Mouse (Mus musculus) forebrain, embryonic 11.5 days (tissue): ENCODE measurements at regions not wholly inside any gene's neighbourhood (a gene's known extent, or its start where the extent isn't known, plus 50 kb on each side); places are given as distances from the start of the nearest gene placed in this dataset.

ENCODE experiments used
- ATAC-seq: fragments of 200-750 bp; cut with Nextera tagmentation; replicated peaks from 2 replicates; pipeline ENCODE4 v1.8.0; 2017; ENCODE audit warnings: moderate TSS enrichment; ENCODE audit not compliant: low FRiP score
- DNase-seq: peaks from one replicate; pipeline ENCODE4 v3.0.0-alpha.2; 2017; ENCODE audit warnings: low spot score
- H3K27ac ChIP-seq: fragments of 300-500 bp; sonication (generic); 2 replicates; pipeline ENCODE4 v1.5.1; 2014; ENCODE audit warnings: low read depth, low read length
- H3K27me3 ChIP-seq: fragments of 300-500 bp; sonication (generic); 2 replicates; pipeline ENCODE4 v1.6.1; 2014; ENCODE audit warnings: mild to moderate bottlenecking, low read length, mixed read lengths; ENCODE audit not compliant: control insufficient read depth, insufficient read depth
- H3K36me3 ChIP-seq: fragments of 300-500 bp; sonication (generic); 2 replicates; pipeline ENCODE4 v1.6.1; 2014; ENCODE audit warnings: mild to moderate bottlenecking, low read length, moderate library complexity, mixed read lengths; ENCODE audit not compliant: control insufficient read depth, insufficient read depth
- H3K4me1 ChIP-seq: fragments of 300-500 bp; sonication (generic); replicated peaks from 2 replicates; pipeline ENCODE4 v1.6.1; 2014; ENCODE audit warnings: low read length, mixed read lengths; ENCODE audit not compliant: control insufficient read depth, insufficient read depth
- H3K4me2 ChIP-seq: fragments of 300-500 bp; sonication (generic); 2 replicates; pipeline ENCODE4 v1.6.1; 2014; ENCODE audit warnings: low read depth, mild to moderate bottlenecking, low read length, moderate library complexity, mixed read lengths; ENCODE audit not compliant: severe bottlenecking
- H3K4me3 ChIP-seq: fragments of 300-500 bp; sonication (generic); 2 replicates; pipeline ENCODE4 v1.5.1; 2014; ENCODE audit warnings: low read depth, low read length
- H3K9ac ChIP-seq: fragments of 300-500 bp; sonication (generic); 2 replicates; pipeline ENCODE4 v1.6.1; 2014; ENCODE audit warnings: low read length
- H3K9me3 ChIP-seq: fragments of 300-500 bp; sonication (generic); 2 replicates; pipeline ENCODE4 v1.6.1; 2016; ENCODE audit warnings: low read length, mixed read lengths; ENCODE audit not compliant: control insufficient read depth
- WGBS: fragments of 180-500 bp; shearing (Covaris S2); extraction: QIAGEN DNeasy Blood & Tissue Kit; methylation state at CpG from one replicate; pipeline ENCODE4 v1.1.7; 2014; 5-methylcytosine and 5-hydroxymethylcytosine counted together

DNA sequence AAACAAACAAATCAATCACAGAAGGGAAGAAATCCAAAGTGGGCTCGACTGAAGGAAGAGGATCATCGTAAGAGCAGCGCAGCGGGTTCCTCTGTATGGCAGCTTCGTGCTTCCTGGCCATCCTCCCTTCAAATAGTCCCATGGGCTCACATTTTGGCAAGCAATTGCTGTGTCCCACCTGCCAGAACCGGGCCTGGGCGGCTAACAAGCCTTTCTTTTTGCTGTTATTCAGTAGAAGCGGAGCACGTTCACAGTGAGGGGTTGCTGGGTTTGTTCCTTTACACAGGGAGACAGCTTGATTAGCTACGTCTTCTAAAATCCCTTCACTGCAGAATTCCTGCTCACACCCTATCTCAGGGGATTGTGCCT lies 258.6 kb upstream of the Prok2 start:
- WGBS = 11% methylated on average over 10 of the region's 10 CpGs
- ATAC-seq = no peak
- no peak overlapping the region for H3K4me2 ChIP-seq
- H3K27me3 ChIP-seq = peaks cover 6% of the 10 kb centered on the region; the same call in 1 of the 2 replicates
- no peak overlapping the region for H3K9ac ChIP-seq
- no peak overlapping the region for H3K27ac ChIP-seq
- peaks cover 3% of the 10 kb centered on the region; the same call in 1 of the 2 replicates for H3K4me1 ChIP-seq
- no peak for DNase-seq
- no peaks in the 10 kb centered on the region for H3K36me3 ChIP-seq
- H3K4me3 ChIP-seq = no peak overlapping the region
- no peaks in the 10 kb centered on the region for H3K9me3 ChIP-seq

DNA sequence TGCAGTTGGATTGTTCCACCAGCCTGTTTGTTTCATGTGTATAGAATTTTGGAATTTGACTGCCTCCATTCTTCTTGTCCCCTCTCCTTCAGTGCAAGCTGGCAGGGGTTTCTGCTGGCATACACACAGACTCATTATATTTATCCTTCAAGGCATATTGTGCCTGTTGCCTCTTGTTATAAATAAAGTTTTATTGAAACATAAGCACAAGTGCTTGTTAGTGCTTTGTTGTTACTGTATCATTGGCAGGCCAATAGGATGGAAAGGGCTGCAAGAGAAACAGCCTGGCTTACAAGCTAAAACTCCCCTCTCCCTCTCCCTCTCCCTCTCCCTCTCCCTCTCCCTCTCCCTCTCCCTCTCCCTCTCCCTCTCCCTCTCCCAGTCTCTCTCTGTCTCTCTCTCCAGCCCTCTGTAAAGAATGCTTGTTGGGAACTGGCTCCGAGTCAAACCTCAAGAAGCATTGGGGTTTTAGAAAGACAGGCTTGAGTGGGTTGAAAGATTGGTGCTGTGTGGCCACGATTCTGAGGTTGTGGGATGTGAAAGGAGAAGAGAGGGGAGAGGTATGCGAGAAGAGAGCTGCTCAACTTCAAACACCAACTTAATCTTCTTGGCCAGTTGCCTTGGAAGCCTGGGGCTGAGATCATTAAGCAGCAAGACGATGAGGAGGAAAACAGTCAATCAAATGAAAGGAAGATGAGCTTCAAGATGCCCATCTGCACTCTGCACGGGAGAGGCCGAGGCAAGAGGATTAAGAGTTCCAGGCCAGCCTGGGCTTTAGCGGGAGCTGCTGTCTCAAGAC lies 258.1 kb upstream of the Prok2 start:
- ATAC-seq (no peak), DNase-seq (no peak)
- no peaks in the 10 kb centered on the region for H3K9me3 ChIP-seq
- H3K9ac ChIP-seq = no peak overlapping the region
- H3K27ac ChIP-seq = no peak overlapping the region
- peaks cover 6% of the 10 kb centered on the region for H3K4me1 ChIP-seq
- no peak overlapping the region for H3K4me3 ChIP-seq
- peaks cover 6% of the 10 kb centered on the region; the same call in 1 of the 2 replicates for H3K27me3 ChIP-seq
- no peaks in the 10 kb centered on the region for H3K36me3 ChIP-seq
- H3K4me2 ChIP-seq = no peak overlapping the region
- WGBS = 3% methylated on average over 7 of the region's 7 CpGs

DNA sequence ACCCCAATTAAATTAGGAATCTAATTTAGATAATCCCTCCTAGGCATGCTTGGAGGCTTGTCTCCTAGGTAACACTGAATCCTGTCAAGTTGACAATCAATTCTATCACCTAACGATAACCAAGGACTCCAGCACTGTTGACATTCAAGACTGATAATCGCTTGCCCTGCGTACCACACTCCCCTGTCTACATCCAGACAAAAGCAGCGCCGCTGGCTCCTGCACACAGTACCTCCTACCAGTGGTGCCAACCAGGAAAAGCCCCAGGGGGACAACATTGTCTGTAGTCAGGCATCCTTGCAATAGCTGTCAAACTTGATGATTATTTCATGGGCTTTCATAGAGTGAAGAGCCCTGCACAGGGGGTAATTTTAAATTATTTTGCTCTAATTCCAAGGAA lies 253.4 kb upstream of the Prok2 start:
- Histone ChIP-seq H3K27ac (no peak overlapping the region), H3K4me3 (no peak overlapping the region), H3K9ac (no peak overlapping the region), H3K36me3 (no peaks in the 10 kb centered on the region), H3K4me2 (no peak overlapping the region), H3K9me3 (no peaks in the 10 kb centered on the region), H3K27me3 (no peaks in the 10 kb centered on the region), H3K4me1 (peaks cover 4% of the 10 kb centered on the region)
- DNase-seq (no peak), ATAC-seq (no peak; the same call in 1 of the 2 replicates)
- 33% methylated on average over 5 of the region's 5 CpGs for WGBS

DNA sequence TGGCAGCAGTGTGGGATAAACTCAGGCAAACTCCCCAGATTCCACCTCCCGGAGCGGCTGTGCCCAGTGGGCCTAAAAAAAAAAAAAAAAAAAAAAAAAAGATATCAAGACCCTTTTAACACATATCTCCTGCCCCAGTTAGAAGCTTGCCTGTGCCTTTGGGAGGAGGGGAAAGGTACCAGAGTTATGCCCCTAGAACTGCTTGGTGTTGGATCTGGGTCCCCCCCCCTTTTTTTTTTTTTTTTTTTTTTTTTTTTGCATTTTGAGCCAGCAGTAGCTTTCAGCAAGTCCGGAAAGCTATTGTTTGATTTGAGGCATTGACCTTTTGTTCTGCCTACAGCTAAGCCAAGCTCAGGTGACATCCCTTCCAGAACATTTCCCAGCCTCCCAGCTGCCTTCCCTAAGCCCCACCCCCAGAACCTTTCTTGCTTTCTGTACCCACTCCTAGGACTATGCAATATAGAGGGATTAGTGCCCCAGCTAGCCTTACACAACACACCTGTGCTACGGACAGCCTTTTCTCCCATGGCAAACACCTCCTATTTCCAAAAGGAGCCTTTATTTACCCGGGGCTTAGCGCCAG lies 252.1 kb upstream of the Prok2 start:
- H3K27ac ChIP-seq = no peak overlapping the region
- no peak overlapping the region for H3K4me3 ChIP-seq
- no peaks in the 10 kb centered on the region for H3K36me3 ChIP-seq
- H3K27me3 ChIP-seq = no peaks in the 10 kb centered on the region
- no peak overlapping the region for H3K9ac ChIP-seq
- no peak for ATAC-seq
- WGBS = 57% methylated on average over 6 of the region's 6 CpGs
- H3K4me1 ChIP-seq = peaks cover 3% of the 10 kb centered on the region; the same call in 1 of the 2 replicates
- DNase-seq = no peak
- H3K9me3 ChIP-seq = no peaks in the 10 kb centered on the region
- no peak overlapping the region for H3K4me2 ChIP-seq

DNA sequence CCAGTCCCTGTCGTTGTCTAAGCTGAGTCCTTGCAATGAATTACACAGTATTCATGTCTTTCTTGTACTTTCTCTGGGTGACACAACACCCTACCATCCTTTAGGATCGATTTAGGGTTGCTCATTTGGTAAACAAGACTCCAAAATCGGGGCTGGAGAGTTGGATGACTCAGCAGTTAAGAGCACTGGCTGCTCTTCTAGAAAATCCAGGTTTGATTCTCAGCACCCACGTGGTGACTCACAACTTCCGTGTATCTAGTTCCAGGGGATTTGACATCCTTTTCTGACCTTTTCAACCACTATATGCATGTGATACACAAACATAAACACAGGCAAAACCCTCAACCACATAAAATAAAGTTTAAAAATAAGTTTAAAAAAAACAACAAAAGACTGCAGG lies 250.0 kb upstream of the Prok2 start:
- Histone ChIP-seq H3K36me3 (no peaks in the 10 kb centered on the region), H3K27me3 (no peaks in the 10 kb centered on the region), H3K4me3 (no peak overlapping the region), H3K27ac (no peak overlapping the region), H3K4me1 (peaks cover 3% of the 10 kb centered on the region; the same call in 1 of the 2 replicates), H3K9ac (no peak overlapping the region), H3K9me3 (no peaks in the 10 kb centered on the region), H3K4me2 (no peak overlapping the region)
- DNase-seq = no peak
- no peak for ATAC-seq
- 82% methylated on average over 5 of the region's 5 CpGs for WGBS

DNA sequence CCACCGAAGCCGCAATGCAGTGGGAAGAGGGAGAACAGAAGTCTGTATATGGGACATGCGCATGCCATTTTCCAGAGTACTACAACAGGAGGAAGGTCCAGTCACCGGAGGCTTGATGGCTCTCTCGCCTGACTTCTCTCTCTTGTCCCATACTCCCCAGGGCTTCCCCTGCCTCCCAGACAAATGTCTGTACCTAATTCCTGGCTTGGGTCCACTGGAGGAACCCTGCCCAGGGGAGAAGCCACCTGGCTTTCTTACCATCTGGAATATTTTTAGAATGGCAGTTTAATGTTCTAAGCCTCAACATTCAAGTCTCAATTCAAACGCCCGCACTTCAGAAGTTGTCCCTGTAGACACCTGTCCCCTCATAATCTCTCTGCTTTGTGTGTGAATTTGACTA lies 249.3 kb upstream of the Prok2 start:
- H3K9ac ChIP-seq = no peak overlapping the region
- H3K4me1 ChIP-seq = peaks cover 3% of the 10 kb centered on the region; the same call in 1 of the 2 replicates
- DNase-seq = no peak
- WGBS = 89% methylated on average over 7 of the region's 7 CpGs
- H3K27ac ChIP-seq = no peak overlapping the region
- no peak for ATAC-seq
- H3K27me3 ChIP-seq = no peaks in the 10 kb centered on the region
- no peaks in the 10 kb centered on the region for H3K36me3 ChIP-seq
- no peaks in the 10 kb centered on the region for H3K9me3 ChIP-seq
- H3K4me3 ChIP-seq = no peak overlapping the region
- no peak overlapping the region for H3K4me2 ChIP-seq

DNA sequence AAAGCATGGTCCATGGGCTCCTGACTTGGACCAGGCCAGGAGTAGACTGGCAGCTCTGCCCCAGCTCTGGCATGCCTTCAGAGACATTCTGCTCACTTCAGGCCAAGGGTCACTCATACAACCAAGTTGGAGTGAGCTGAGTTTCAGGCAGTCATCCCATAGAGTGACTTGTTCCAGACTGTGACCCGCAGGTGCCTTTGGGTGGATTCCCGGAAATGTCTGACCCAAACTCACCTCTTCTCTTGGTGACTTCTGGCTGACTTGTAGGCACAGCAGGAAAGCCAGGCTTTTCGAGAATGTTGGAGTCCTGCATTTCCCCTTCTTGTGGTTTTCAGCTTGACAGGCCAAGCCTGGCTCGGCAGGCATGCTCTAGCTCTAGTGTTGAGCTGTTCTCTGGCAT lies 248.3 kb upstream of the Prok2 start:
- 87% methylated on average over 4 of the region's 4 CpGs for WGBS
- no peaks in the 10 kb centered on the region for H3K27me3 ChIP-seq

DNA sequence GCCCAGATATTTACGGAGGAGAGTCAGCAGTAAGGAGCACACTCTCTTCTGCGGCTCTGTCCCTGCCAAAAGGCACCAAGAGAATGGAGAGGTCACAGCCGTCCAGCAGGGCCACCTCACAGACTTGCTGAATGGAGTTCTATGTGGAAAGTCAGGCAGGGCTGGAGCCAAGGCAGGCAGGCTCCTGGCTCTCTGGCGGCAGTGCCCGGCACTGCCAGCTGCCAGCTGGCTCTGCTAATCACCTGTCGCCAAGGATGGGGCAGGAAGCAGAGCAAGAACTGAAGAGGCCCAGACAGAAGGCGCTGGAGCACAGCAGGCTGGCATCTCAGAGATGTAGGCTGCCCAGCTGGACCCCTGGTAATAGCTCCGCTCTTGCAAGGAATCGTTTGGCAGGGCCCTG lies 245.2 kb upstream of the Prok2 start:
- no peak for ATAC-seq
- H3K4me1 ChIP-seq = no peaks in the 10 kb centered on the region
- no peak overlapping the region for H3K27ac ChIP-seq

More for the DNA sequence above, 248.3 kb upstream of the Prok2 start:
- Histone ChIP-seq H3K9ac (no peak overlapping the region), H3K4me3 (no peak overlapping the region), H3K9me3 (no peaks in the 10 kb centered on the region), H3K4me2 (no peak overlapping the region), H3K4me1 (no peaks in the 10 kb centered on the region), H3K36me3 (no peaks in the 10 kb centered on the region), H3K27ac (no peak overlapping the region)
- DNase-seq = no peak
- no peak for ATAC-seq

DNA sequence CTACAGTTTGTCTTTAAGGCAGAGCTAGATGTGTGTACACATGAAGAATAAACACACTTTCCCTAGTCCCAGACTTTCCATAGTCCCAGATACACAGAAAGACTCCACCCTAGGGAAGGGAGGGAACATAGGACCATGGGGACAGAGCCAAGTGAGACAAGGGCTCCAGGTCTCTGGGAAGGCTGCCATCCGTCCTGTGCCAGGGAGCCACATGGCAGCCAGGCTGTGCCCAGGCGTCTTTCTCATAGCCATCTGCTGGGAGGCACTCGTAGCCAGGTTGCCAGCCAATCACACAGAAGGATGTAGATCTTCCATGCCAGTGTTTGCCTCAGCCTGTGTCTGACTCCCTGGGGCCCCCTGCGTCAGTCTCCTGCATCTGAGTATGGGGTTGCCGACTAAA lies 242.7 kb upstream of the Prok2 start:
- 70% methylated on average over 5 of the region's 5 CpGs for WGBS
- H3K4me1 ChIP-seq = no peaks in the 10 kb centered on the region
- no peaks in the 10 kb centered on the region for H3K27me3 ChIP-seq
- DNase-seq (no peak), ATAC-seq (no peak)
- H3K9me3 ChIP-seq = no peaks in the 10 kb centered on the region
- no peak overlapping the region for H3K4me2 ChIP-seq
- no peak overlapping the region for H3K27ac ChIP-seq
- H3K9ac ChIP-seq = no peak overlapping the region
- H3K4me3 ChIP-seq = no peak overlapping the region
- no peaks in the 10 kb centered on the region for H3K36me3 ChIP-seq

More for the DNA sequence above, 245.2 kb upstream of the Prok2 start:
- H3K36me3 ChIP-seq = no peaks in the 10 kb centered on the region
- no peaks in the 10 kb centered on the region for H3K9me3 ChIP-seq
- H3K4me3 ChIP-seq = no peak overlapping the region
- no peaks in the 10 kb centered on the region for H3K27me3 ChIP-seq
- no peak overlapping the region for H3K4me2 ChIP-seq
- no peak overlapping the region for H3K9ac ChIP-seq
- 61% methylated on average over 9 of the region's 9 CpGs for WGBS
- DNase-seq = no peak
